Mouse (Mus musculus) embryonic facial prominence, embryonic 13.5 days (tissue): ENCODE results near the gene Slc22a19. TPM values are rescaled to one million over a fixed set of nuclear protein-coding genes. Genes with fewer than 3 reads are reported as not detected.

Experiments
- polyA plus RNA-seq: library from polyadenylated mRNA; unstranded; fragments of >200 nt; fragmentation: Nextera tagmentation; extraction: Ambion mirVana; gene quantifications from 2 replicates; pipeline ENCODE4 v1.2.1, GENCODE M21; 2015

Slc22a19 gene
- polyA plus RNA-seq, 1 experiment from 2014 or later, result not detected

Other genes starting within 250 kb of the Slc22a19 start
- 104 and 112 TPM in 2 replicates for gene Rtn3, start 228.0 kb downstream of the Slc22a19 start, polyA plus RNA-seq
- 13.5 and 17.5 TPM in 2 replicates for gene Atl3, start 217.3 kb downstream of the Slc22a19 start, polyA plus RNA-seq
- gene Pla2g16, start 153.9 kb downstream of the Slc22a19 start, polyA plus RNA-seq, result 9.2 and 10.0 TPM in 2 replicates
- gene Lgals12, start 104.1 kb downstream of the Slc22a19 start, polyA plus RNA-seq, result 0.45 and 0.65 TPM in 2 replicates
- gene Hrasls5, start 98.8 kb downstream of the Slc22a19 start, polyA plus RNA-seq, result not detected in 2 replicates
- not detected in 2 replicates for gene Slc22a26, start 91.4 kb upstream of the Slc22a19 start, polyA plus RNA-seq